Mouse (Mus musculus) liver, embryonic 16.5 days (tissue): Measurements from ENCODE around the gene Mybbp1a. TPM values are rescaled to one million over a fixed set of nuclear protein-coding genes. Genes with fewer than 3 reads are reported as not detected.

Experiments
- ATAC-seq: fragments of 200-750 bp; cut with Nextera tagmentation; 2 replicates; pipeline ENCODE4 v1.8.0; 2017; ENCODE audit warnings: low read depth, mild to moderate bottlenecking, moderate number of reproducible peaks, moderate library complexity
- H3K27ac ChIP-seq: fragments of 300-500 bp; sonication (generic); 2 replicates; pipeline ENCODE4 v1.5.1; 2014; ENCODE audit warnings: mild to moderate bottlenecking, low read length
- H3K27me3 ChIP-seq: fragments of 300-500 bp; sonication (generic); 2 replicates; pipeline ENCODE4 v1.6.1; 2014; ENCODE audit warnings: low read depth, low read length, mixed read lengths; ENCODE audit not compliant: control insufficient read depth, insufficient read depth
- H3K36me3 ChIP-seq: fragments of 300-500 bp; sonication (generic); 2 replicates; pipeline ENCODE4 v1.6.1; 2014; ENCODE audit warnings: mild to moderate bottlenecking; ENCODE audit not compliant: control insufficient read depth, insufficient read depth
- H3K4me1 ChIP-seq: fragments of 300-500 bp; sonication (generic); 2 replicates; pipeline ENCODE4 v1.6.1; 2014; ENCODE audit warnings: low read depth, low read length, mixed read lengths; ENCODE audit not compliant: control insufficient read depth
- H3K4me2 ChIP-seq: fragments of 300-500 bp; sonication (generic); 2 replicates; pipeline ENCODE4 v1.6.1; 2014; ENCODE audit warnings: low read depth, low read length, mixed read lengths
- H3K4me3 ChIP-seq: fragments of 300-500 bp; sonication (generic); 2 replicates; pipeline ENCODE4 v1.5.1; 2014; ENCODE audit warnings: low read depth, mild to moderate bottlenecking, low read length
- H3K9ac ChIP-seq: fragments of 300-500 bp; sonication (generic); 2 replicates; pipeline ENCODE4 v1.6.1; 2014; ENCODE audit warnings: low read depth, low read length
- H3K9me3 ChIP-seq: fragments of 300-500 bp; sonication (generic); replicated peaks from 2 replicates; pipeline ENCODE4 v1.6.1; 2016; ENCODE audit warnings: low read length; ENCODE audit not compliant: control insufficient read depth
- WGBS: fragments of 180-500 bp; shearing (Covaris S2); extraction: QIAGEN DNeasy Blood & Tissue Kit; methylation state at CpG from one replicate; pipeline ENCODE4 v1.1.7; 2014; ENCODE audit not compliant: insufficient replicate concordance; 5-methylcytosine and 5-hydroxymethylcytosine counted together
- polyA plus RNA-seq: library from polyadenylated mRNA; unstranded; fragments of >200 nt; fragmentation: Nextera tagmentation; extraction: Ambion mirVana; gene quantifications from 2 replicates; pipeline ENCODE4 v1.2.1, GENCODE M21; 2015

The Mybbp1a gene
- polyA plus RNA-seq, 1 experiment from 2014 or later, result 68.2 TPM

GRCm38 (mm10) chr11:72410521-72411092 is 30.5 kb upstream of the Mybbp1a start:
- Histone ChIP-seq H3K4me3 (peak overlapping the region; percentile 66), H3K4me1 (peaks cover 25% of the 10 kb centered on the region), H3K4me2 (peak overlapping the region; percentile 95), H3K27ac (no peak overlapping the region), H3K36me3 (no peaks in the 10 kb centered on the region), H3K9me3 (no peaks in the 10 kb centered on the region), H3K27me3 (peaks cover 15% of the 10 kb centered on the region), H3K9ac (no peak overlapping the region; the same call in 1 of the 2 replicates)
- ATAC-seq, result 0 out of 2 replicates have a peak, but pooled peaks have one; percentile 16
- WGBS, result 2% methylated on average over 25 of the region's 25 CpGs

GRCm38 (mm10) chr11:72411093-72411921 is 29.8 kb upstream of the Mybbp1a start, which contains the start of gene Smtnl2:
Smtnl2 (minus strand) TSS chr11:72411713.
- WGBS, result under 1% methylated on average over 72 of the region's 86 CpGs
- Histone ChIP-seq H3K36me3 (no peaks in the 10 kb centered on the region), H3K27ac (no peak within 1 kb of the TSS; the same call in 1 of the 2 replicates), H3K4me2 (peak within 1 kb of the TSS; percentile 95), H3K9me3 (no peaks in the 10 kb centered on the region), H3K27me3 (peaks cover 15% of the 10 kb centered on the region), H3K9ac (peak within 1 kb of the TSS; percentile 61), H3K4me3 (peak within 1 kb of the TSS; percentile 66), H3K4me1 (peaks cover 30% of the 10 kb centered on the region)
- peak; percentile 86 for ATAC-seq

- Histone ChIP-seq H3K9ac (no peak overlapping the region), H3K4me3 (peak overlapping the region; percentile 66), H3K9me3 (no peaks in the 10 kb centered on the region), H3K27me3 (peaks cover 15% of the 10 kb centered on the region), H3K4me2 (peak overlapping the region; percentile 95), H3K4me1 (peaks cover 30% of the 10 kb centered on the region), H3K27ac (no peak overlapping the region), H3K36me3 (no peaks in the 10 kb centered on the region)
- no peak for ATAC-seq
- WGBS, result 33% methylated on average over 9 of the region's 9 CpGs
These were observed 29.2 kb upstream of the Mybbp1a start for GRCm38 (mm10) chr11:72411945-72412344.

GRCm38 (mm10) chr11:72413016-72413415 is 28.1 kb upstream of the Mybbp1a start:
- Histone ChIP-seq H3K27ac (no peak overlapping the region), H3K4me1 (peaks cover 30% of the 10 kb centered on the region)

GRCm38 (mm10) chr11:72413601-72414190 is 27.5 kb upstream of the Mybbp1a start:
- no peak overlapping the region for H3K27ac ChIP-seq
- H3K4me3 ChIP-seq, result no peak overlapping the region
- no peaks in the 10 kb centered on the region for H3K36me3 ChIP-seq
- H3K27me3 ChIP-seq, result peaks cover 15% of the 10 kb centered on the region
- H3K4me2 ChIP-seq, result no peak overlapping the region
- H3K4me1 ChIP-seq, result peaks cover 30% of the 10 kb centered on the region
- WGBS, result 68% methylated on average over 5 of the region's 5 CpGs
- H3K9ac ChIP-seq, result no peak overlapping the region
- ATAC-seq, result no peak
- no peaks in the 10 kb centered on the region for H3K9me3 ChIP-seq

More at GRCm38 (mm10) chr11:72413016-72413415, 28.1 kb upstream of the Mybbp1a start:
- no peaks in the 10 kb centered on the region for H3K36me3 ChIP-seq
- ATAC-seq, result no peak
- no peak overlapping the region for H3K4me2 ChIP-seq
- H3K27me3 ChIP-seq, result peaks cover 15% of the 10 kb centered on the region
- no peak overlapping the region for H3K4me3 ChIP-seq
- no peak overlapping the region for H3K9ac ChIP-seq
- H3K9me3 ChIP-seq, result no peaks in the 10 kb centered on the region
- WGBS, result 69% methylated on average over 7 of the region's 7 CpGs

GRCm38 (mm10) chr11:72415155-72415554 is 26.0 kb upstream of the Mybbp1a start:
- H3K4me2 ChIP-seq, result peak overlapping the region; percentile 2; the same call in 1 of the 2 replicates
- peaks cover 30% of the 10 kb centered on the region for H3K4me1 ChIP-seq
- H3K9me3 ChIP-seq, result no peaks in the 10 kb centered on the region
- H3K4me3 ChIP-seq, result 0 out of 2 replicates have a peak overlapping the region, but pooled peaks have one; percentile 3
- peak; percentile 63 for ATAC-seq
- H3K9ac ChIP-seq, result no peak overlapping the region; the same call in 1 of the 2 replicates
- H3K36me3 ChIP-seq, result no peaks in the 10 kb centered on the region
- no peak overlapping the region for H3K27ac ChIP-seq
- 15% methylated on average over 8 of the region's 8 CpGs for WGBS
- H3K27me3 ChIP-seq, result peaks cover 15% of the 10 kb centered on the region

- Histone ChIP-seq H3K4me2 (no peak overlapping the region), H3K27me3 (peaks cover 5% of the 10 kb centered on the region), H3K36me3 (no peaks in the 10 kb centered on the region), H3K4me3 (no peak overlapping the region), H3K27ac (no peak overlapping the region), H3K9ac (no peak overlapping the region), H3K9me3 (no peaks in the 10 kb centered on the region), H3K4me1 (peaks cover 23% of the 10 kb centered on the region)
- no peak for ATAC-seq
- 55% methylated on average over 5 of the region's 5 CpGs for WGBS
These were observed 24.5 kb upstream of the Mybbp1a start for GRCm38 (mm10) chr11:72416666-72417065.

- no peak overlapping the region for H3K4me3 ChIP-seq
- peaks cover 19% of the 10 kb centered on the region for H3K4me1 ChIP-seq
- ATAC-seq, result no peak
- H3K4me2 ChIP-seq, result no peak overlapping the region
- no peaks in the 10 kb centered on the region; the same call in 1 of the 2 replicates for H3K27me3 ChIP-seq
- no peaks in the 10 kb centered on the region for H3K9me3 ChIP-seq
- H3K27ac ChIP-seq, result no peak overlapping the region
- WGBS, result 48% methylated on average over 4 of the region's 4 CpGs
- no peak overlapping the region for H3K9ac ChIP-seq
- H3K36me3 ChIP-seq, result no peaks in the 10 kb centered on the region
These were observed 23.8 kb upstream of the Mybbp1a start for GRCm38 (mm10) chr11:72417376-72417775.
